Mouse (Mus musculus) ES-E14 (cell line): ENCODE measurements around the gene Ppp1r13b.

Experiments used
- HCFC1 ChIP-seq: IDR thresholded peaks from 2 replicates; pipeline ENCODE4 v1.6.1; 2012; ENCODE audit warnings: low read length, inconsistent platforms, borderline replicate concordance; ENCODE audit not compliant: insufficient read depth
- MAFK ChIP-seq: IDR thresholded peaks from 2 replicates; pipeline ENCODE4 v1.6.1; 2014; ENCODE audit warnings: mild to moderate bottlenecking, low read depth, low read length, inconsistent platforms; ENCODE audit not compliant: insufficient read depth
- ZC3H11A ChIP-seq: IDR thresholded peaks from 2 replicates; pipeline ENCODE4 v1.6.1; 2012; ENCODE audit warnings: low read depth, mild to moderate bottlenecking, inconsistent platforms, low read length, borderline replicate concordance

DNA sequence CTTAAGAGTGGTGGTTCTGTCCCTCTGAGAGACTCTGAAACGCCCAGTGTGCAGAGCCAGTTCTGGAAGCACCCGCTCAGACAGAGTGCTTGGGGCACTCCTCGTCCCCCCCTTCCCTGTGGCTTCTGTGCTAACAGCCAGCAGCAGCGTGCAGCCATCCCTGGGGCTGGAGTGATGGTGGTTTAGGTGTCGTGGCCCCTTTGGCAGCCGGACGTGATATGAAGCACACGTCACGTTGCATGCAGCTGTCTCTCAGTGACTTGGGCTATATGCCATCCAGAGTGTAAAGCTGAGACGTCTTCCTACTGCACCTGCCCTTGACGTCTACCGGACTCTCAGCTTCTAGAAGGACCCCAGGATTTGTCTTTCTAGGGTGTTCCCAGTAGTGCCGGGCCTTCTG, 109.4 kb downstream of the Ppp1r13b start:
- TF ChIP-seq MAFK = no peak
- TF ChIP-seq HCFC1 = no peak
- TF ChIP-seq ZC3H11A = no peak
